Mouse (Mus musculus) kidney, adult 2 months (tissue): ENCODE results near the gene Mill2. TPM values are rescaled to one million over a fixed set of nuclear protein-coding genes. Genes with fewer than 3 reads are reported as not detected.
A peak's percentile ranks its signal among the peaks of the same experiment; 100 is the strongest.

Source experiments
- DNase-seq: peaks from one replicate; pipeline ENCODE4 v3.0.0; 2021
- H3K27ac ChIP-seq: fragments of 200-500 bp; 2 replicates; pipeline ENCODE4 v1.5.1; 2012; ENCODE audit warnings: low read depth, low read length, control low read depth, inconsistent platforms; ENCODE audit not compliant: insufficient read depth
- H3K27me3 ChIP-seq: fragments of 200-500 bp; replicated peaks from 2 replicates; pipeline ENCODE4 v1.6.1; 2012; ENCODE audit warnings: mild to moderate bottlenecking, moderate library complexity, low read length, inconsistent platforms; ENCODE audit not compliant: control insufficient read depth, insufficient read depth
- H3K36me3 ChIP-seq: fragments of 200-500 bp; 2 replicates; pipeline ENCODE4 v1.6.1; 2012; ENCODE audit warnings: mild to moderate bottlenecking, moderate library complexity, low read length, inconsistent platforms; ENCODE audit not compliant: control insufficient read depth, insufficient read depth
- H3K4me1 ChIP-seq: fragments of 200-500 bp; 2 replicates; pipeline ENCODE4 v1.6.1; 2011; ENCODE audit warnings: low read length; ENCODE audit not compliant: control insufficient read depth, insufficient read depth
- H3K4me3 ChIP-seq: fragments of 200-500 bp; 2 replicates; pipeline ENCODE4 v1.5.1; 2011; ENCODE audit warnings: mild to moderate bottlenecking, low read depth, low read length, control low read depth; ENCODE audit not compliant: insufficient read depth
- CTCF ChIP-seq: fragments of 200-500 bp; conservative IDR thresholded peaks from 2 replicates; pipeline ENCODE4 v1.5.1; 2011; ENCODE audit warnings: low read depth, mild to moderate bottlenecking, control low read depth, low read length, moderate library complexity, mixed read lengths; ENCODE audit not compliant: insufficient read depth, insufficient read length
- POLR2A ChIP-seq: fragments of 200-500 bp; IDR thresholded peaks from one replicate; pipeline ENCODE4 v1.6.1; 2011; ENCODE audit warnings: low read depth, low read length, control low read depth
- WGBS: fragments of 180-500 bp; shearing (Covaris S2); methylation state at CpG from one replicate; pipeline ENCODE4 v1.1.7; 2018; 5-methylcytosine and 5-hydroxymethylcytosine counted together
- polyA plus RNA-seq: library from polyadenylated mRNA; depleted of rRNA; stranded (reverse); fragments of >200 nt; gene quantifications from 2 replicates; pipeline ENCODE4 v1.2.3, GENCODE M21; 2012; rRNA removed

Gene Mill2
- polyA plus RNA-seq, 1 experiment = 4.8 TPM

GRCm38 (mm10) chr7:18909797-18910196, 70.0 kb downstream of the Mill2 start:
- H3K4me1 ChIP-seq = no peaks in the 10 kb centered on the region; the same call in 1 of the 2 replicates
- DNase-seq = no peak
- H3K27me3 ChIP-seq = no peaks in the 10 kb centered on the region
- peak overlapping the region; percentile 76 for H3K4me3 ChIP-seq
- no peak overlapping the region for H3K27ac ChIP-seq
- H3K36me3 ChIP-seq = no peaks in the 10 kb centered on the region
- TF ChIP-seq POLR2A = no peak
- TF ChIP-seq CTCF = no peak
- WGBS = 2% methylated on average over 17 of the region's 17 CpGs

DNA sequence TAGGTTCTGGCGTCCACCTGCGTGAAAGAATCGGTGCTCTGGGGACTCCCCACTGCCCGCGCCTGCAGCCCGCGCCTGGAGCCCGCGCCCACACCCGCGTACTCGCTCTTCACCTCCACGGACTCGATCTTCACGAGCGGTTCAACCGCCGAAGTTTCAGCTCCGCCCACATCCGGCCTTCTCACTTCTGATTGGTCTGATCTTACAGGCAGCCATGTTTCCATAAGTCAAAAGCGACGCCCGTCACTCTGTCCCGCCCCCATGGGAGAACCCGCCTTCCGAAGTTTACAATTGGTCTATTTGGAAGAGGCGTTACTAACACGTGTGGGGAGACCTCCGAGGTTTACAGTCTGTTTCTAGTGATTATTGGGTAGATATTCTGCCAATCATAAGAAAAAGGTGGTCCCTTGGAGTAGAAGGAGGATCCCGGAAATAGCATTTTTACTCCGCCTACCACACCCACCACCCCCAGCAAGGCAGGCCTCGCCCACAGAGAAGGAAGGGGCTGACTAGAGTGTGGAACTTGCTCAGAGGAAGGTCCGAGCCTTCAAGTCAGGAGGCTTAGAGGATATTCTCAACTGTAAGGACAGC, 70.6 kb downstream of the Mill2 start, which contains the start of gene Ccdc61:
Gene Ccdc61, minus strand, starts transcription at position 175 of the 591 bp plus-strand sequence.
- H3K27ac ChIP-seq = peak within 1 kb of the TSS; percentile 3; the same call in 1 of the 2 replicates
- H3K4me3 ChIP-seq = peak within 1 kb of the TSS; percentile 76
- H3K4me1 ChIP-seq = no peaks in the 10 kb centered on the region; the same call in 1 of the 2 replicates
- no peak for TF ChIP-seq CTCF
- peak; percentile 28 for TF ChIP-seq POLR2A
- no peaks in the 10 kb centered on the region for H3K36me3 ChIP-seq
- peak; percentile 99 for DNase-seq
- WGBS = under 1% methylated on average over 33 of the region's 33 CpGs
- no peaks in the 10 kb centered on the region for H3K27me3 ChIP-seq

Other genes with a start within 250 kb of the Mill2 start
- not detected in 2 replicates for gene Psg23, start 223.5 kb upstream of the Mill2 start, polyA plus RNA-seq
- not detected in 2 replicates for gene Psg21, start 183.2 kb upstream of the Mill2 start, polyA plus RNA-seq
- not detected in 2 replicates for gene Psg20, start 153.8 kb upstream of the Mill2 start, polyA plus RNA-seq
- 0.19 TPM in 1 of 2 replicates, not detected in the other for gene Psg22, start 121.9 kb upstream of the Mill2 start, polyA plus RNA-seq
- gene Psg19, start 41.4 kb upstream of the Mill2 start, polyA plus RNA-seq = not detected in 2 replicates
- gene Psg17, start 18.4 kb upstream of the Mill2 start, polyA plus RNA-seq = 0.03 and 0.04 TPM in 2 replicates
- 2.3 and 5.9 TPM in 2 replicates for gene Pglyrp1, start 31.4 kb downstream of the Mill2 start, polyA plus RNA-seq
- gene Ccdc61, start 70.4 kb downstream of the Mill2 start, polyA plus RNA-seq = 19.8 and 21.3 TPM in 2 replicates
- 0.80 and 1.1 TPM in 2 replicates for gene Nova2, start 85.9 kb downstream of the Mill2 start, polyA plus RNA-seq
- not detected in 2 replicates for gene Nanos2, start 147.4 kb downstream of the Mill2 start, polyA plus RNA-seq
- gene Mypop, start 151.3 kb downstream of the Mill2 start, polyA plus RNA-seq = 7.6 and 8.7 TPM in 2 replicates
- gene Irf2bp1, start 164.1 kb downstream of the Mill2 start, polyA plus RNA-seq = 18.1 and 21.1 TPM in 2 replicates
- gene Foxa3, start 183.6 kb downstream of the Mill2 start, polyA plus RNA-seq = 0.13 and 0.16 TPM in 2 replicates
- gene Sympk, start 184.4 kb downstream of the Mill2 start, polyA plus RNA-seq = 59.8 and 68.9 TPM in 2 replicates
- gene Rsph6a, start 214.7 kb downstream of the Mill2 start, polyA plus RNA-seq = 0.05 TPM in 2 replicates
- 59.8 and 76.3 TPM in 2 replicates for gene Dmwd, start 236.3 kb downstream of the Mill2 start, polyA plus RNA-seq
- gene Dmpk, start 243.9 kb downstream of the Mill2 start, polyA plus RNA-seq = 52.7 and 53.0 TPM in 2 replicates